Mouse (Mus musculus): Measurements from ENCODE around the gene Cnot10. TPM values are rescaled to one million over a fixed set of nuclear protein-coding genes. Genes with fewer than 3 reads are reported as not detected.
A peak's percentile ranks its signal among the peaks of the same experiment; 100 is the strongest.

Cnot10 gene
- total and polyA plus RNA-seq, 3 experiments, result 42.4 to 143 (median 46.9) TPM

- DNase-seq (ENCODE audit: low read depth, low spot score), result peak; percentile 55
- peak overlapping the region; percentile 86 for H3K9ac ChIP-seq (ENCODE audit: control insufficient read depth, low read depth, low read length, poor library complexity, severe bottlenecking)
These were observed 717 bp downstream of the Cnot10 start for GRCm38 (mm10) chr9:114639186-114639748.

DNA sequence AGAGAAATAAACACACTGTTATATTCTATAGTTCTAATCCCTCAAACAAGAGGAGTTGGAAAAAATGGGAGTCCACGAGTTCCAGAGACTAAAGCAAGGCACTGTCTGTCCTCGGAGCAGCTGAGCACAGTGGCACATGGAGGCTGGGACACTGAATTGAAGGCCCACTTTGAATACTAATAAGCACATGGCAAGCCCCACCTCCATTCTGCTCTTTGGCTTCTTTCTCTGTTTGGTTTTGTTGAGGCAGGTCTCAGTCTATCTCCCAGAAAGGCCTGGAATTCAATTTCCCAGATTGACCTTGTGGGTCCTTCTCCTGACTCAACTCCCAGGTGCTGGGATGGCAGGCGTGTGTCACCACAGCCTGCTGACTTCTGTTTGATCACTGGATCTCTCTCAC lies 3.2 kb downstream of the Cnot10 start:
- DNase-seq (ENCODE audit: low read depth, low spot score), result no peak
- Histone ChIP-seq H3K36me3 (ENCODE audit: control insufficient read depth in 1 of 2, insufficient read depth in 2 of 2, low read length in 2 of 2) (peaks cover 0 to 10% of the 10 kb centered on the region in 2 experiments; a peak in 2 of 4 replicates), H3K9ac (ENCODE audit: control insufficient read depth, low read depth, low read length, poor library complexity, severe bottlenecking) (no peak overlapping the region), H3K4me3 (ENCODE audit: control insufficient read depth in 1 of 2, insufficient read depth in 1 of 2, low read depth in 2 of 2, low read length in 2 of 2) (no peak overlapping the region), H3K27me3 (ENCODE audit: control insufficient read depth in 1 of 2, insufficient read depth in 2 of 2, low read length in 2 of 2) (no peaks in the 10 kb centered on the region), H3K27ac (ENCODE audit: control insufficient read depth, low read depth, low read length) (no peak overlapping the region), H3K79me2 (ENCODE audit: control insufficient read depth, insufficient read depth, low read length, poor library complexity) (peaks cover 41% of the 10 kb centered on the region), H3K9me3 (replicated peaks; ENCODE audit: insufficient read depth, low read length) (no peaks in the 10 kb centered on the region), H3K4me1 (ENCODE audit: control insufficient read depth in 1 of 2, insufficient read depth in 2 of 2, low read length in 2 of 2) (peaks cover 0 to 3% of the 10 kb centered on the region in 2 experiments; a peak in 1 of 4 replicates)
- no peak for TF ChIP-seq MAZ (IDR thresholded peaks at IDR 0.05; ENCODE audit: low read depth, low read length)
- TF ChIP-seq MAFK (IDR thresholded peaks at IDR 0.05; ENCODE audit: borderline replicate concordance, low read depth, low read length), result no peak
- no peak for TF ChIP-seq ZC3H11A (IDR thresholded peaks at IDR 0.05; ENCODE audit: low read depth, low read length)
- no peak for TF ChIP-seq SIN3A (IDR thresholded peaks at IDR 0.05; ENCODE audit: low read length)
- no peak for TF ChIP-seq TBP (IDR thresholded peaks at IDR 0.05; ENCODE audit: low read depth, low read length)
- no peak for TF ChIP-seq MAX (IDR thresholded peaks at IDR 0.05; ENCODE audit: low read length)
- TF ChIP-seq CHD1 (IDR thresholded peaks at IDR 0.05; ENCODE audit: low read depth, low read length), result no peak
- no peak for TF ChIP-seq HCFC1 (IDR thresholded peaks at IDR 0.05; ENCODE audit: low read depth, low read length)
- no peak for TF ChIP-seq GATA1 (IDR thresholded peaks at IDR 0.05; ENCODE audit: low read depth, low read length)

More at GRCm38 (mm10) chr9:114639186-114639748, 717 bp downstream of the Cnot10 start:
- peaks cover 0 to 3% of the 10 kb centered on the region in 2 experiments; a peak in 1 of 4 replicates for H3K4me1 ChIP-seq (ENCODE audit: control insufficient read depth in 1 of 2, insufficient read depth in 2 of 2, low read length in 2 of 2)
- peak overlapping the region; percentile 60 for H3K27ac ChIP-seq (ENCODE audit: control insufficient read depth, low read depth, low read length)
- TF ChIP-seq SMC3 (IDR thresholded peaks at IDR 0.05; ENCODE audit: low read depth, low read length) (no peak), MXI1 (IDR thresholded peaks at IDR 0.05; ENCODE audit: low read depth, low read length) (0 out of 2 replicates have a peak, but pooled peaks have one; percentile 0), USF1 (IDR thresholded peaks at IDR 0.05; ENCODE audit: low read depth, low read length) (no peak), GABPA (IDR thresholded peaks at IDR 0.05; ENCODE audit: low read depth, low read length) (no peak)
- no peaks in the 10 kb centered on the region for H3K27me3 ChIP-seq (ENCODE audit: control insufficient read depth in 1 of 2, insufficient read depth in 2 of 2, low read length in 2 of 2)
- H3K9me3 ChIP-seq (replicated peaks; ENCODE audit: insufficient read depth, low read length), result no peaks in the 10 kb centered on the region
- peak overlapping the region; percentile 62 to 88 for H3K4me3 ChIP-seq (ENCODE audit: control insufficient read depth in 1 of 2, insufficient read depth in 1 of 2, low read depth in 2 of 2, low read length in 2 of 2)
- H3K36me3 ChIP-seq (ENCODE audit: control insufficient read depth in 1 of 2, insufficient read depth in 2 of 2, low read length in 2 of 2), result peaks cover 0 to 10% of the 10 kb centered on the region in 2 experiments; a peak in 2 of 4 replicates
- peaks cover 40% of the 10 kb centered on the region for H3K79me2 ChIP-seq (ENCODE audit: control insufficient read depth, insufficient read depth, low read length, poor library complexity)

DNA sequence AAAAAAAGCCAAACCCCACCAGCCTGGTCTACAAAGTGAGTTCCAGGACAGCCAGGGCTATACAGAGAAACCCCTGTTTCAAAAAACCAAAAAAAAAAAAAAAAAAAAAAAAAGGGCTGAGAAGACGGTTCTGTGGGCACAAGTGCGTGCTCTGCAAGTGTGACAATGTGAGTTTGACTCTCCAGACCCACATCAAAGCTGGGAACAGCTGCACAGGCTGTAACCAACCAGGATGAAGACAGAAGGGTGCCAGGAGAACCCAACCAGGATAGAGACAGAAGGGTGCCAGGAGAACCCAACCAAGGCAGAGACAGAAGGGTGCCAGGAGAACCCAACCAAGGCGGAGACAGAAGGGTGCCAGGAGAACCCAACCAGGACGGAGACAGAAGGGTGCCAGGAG lies 3.8 kb downstream of the Cnot10 start:
- Histone ChIP-seq H3K9ac (ENCODE audit: control insufficient read depth, low read depth, low read length, poor library complexity, severe bottlenecking) (no peak overlapping the region), H3K4me3 (ENCODE audit: control insufficient read depth in 1 of 2, insufficient read depth in 1 of 2, low read depth in 2 of 2, low read length in 2 of 2) (no peak overlapping the region), H3K4me1 (ENCODE audit: control insufficient read depth in 1 of 2, insufficient read depth in 2 of 2, low read length in 2 of 2) (peaks cover 0 to 3% of the 10 kb centered on the region in 2 experiments; a peak in 1 of 4 replicates), H3K79me2 (ENCODE audit: control insufficient read depth, insufficient read depth, low read length, poor library complexity) (peaks cover 41% of the 10 kb centered on the region), H3K27ac (ENCODE audit: control insufficient read depth, low read depth, low read length) (no peak overlapping the region), H3K27me3 (ENCODE audit: control insufficient read depth in 1 of 2, insufficient read depth in 2 of 2, low read length in 2 of 2) (no peaks in the 10 kb centered on the region), H3K9me3 (replicated peaks; ENCODE audit: insufficient read depth, low read length) (no peaks in the 10 kb centered on the region), H3K36me3 (ENCODE audit: control insufficient read depth in 1 of 2, insufficient read depth in 2 of 2, low read length in 2 of 2) (peaks cover under 1 to 10% of the 10 kb centered on the region in 2 experiments; a peak in 3 of 4 replicates)
- no peak for TF ChIP-seq TCF12 (IDR thresholded peaks at IDR 0.05; ENCODE audit: low read depth, low read length)
- no peak for TF ChIP-seq MAFK (IDR thresholded peaks at IDR 0.05; ENCODE audit: borderline replicate concordance, low read depth, low read length)
- TF ChIP-seq ETS1 (IDR thresholded peaks at IDR 0.05; ENCODE audit: low read depth, low read length), result no peak
- TF ChIP-seq CHD1 (IDR thresholded peaks at IDR 0.05; ENCODE audit: low read depth, low read length), result no peak
- no peak for TF ChIP-seq MXI1 (IDR thresholded peaks at IDR 0.05; ENCODE audit: low read depth, low read length)
- TF ChIP-seq MYB (IDR thresholded peaks at IDR 0.05; ENCODE audit: low read depth, low read length), result no peak
- no peak for TF ChIP-seq MAX (IDR thresholded peaks at IDR 0.05; ENCODE audit: low read length)
- no peak for TF ChIP-seq ZKSCAN1 (IDR thresholded peaks at IDR 0.05; ENCODE audit: low read depth, low read length)
- TF ChIP-seq POLR2AphosphoS5 (IDR thresholded peaks at IDR 0.05; ENCODE audit: borderline replicate concordance, low read depth, low read length), result no peak
- no peak for TF ChIP-seq ZC3H11A (IDR thresholded peaks at IDR 0.05; ENCODE audit: low read depth, low read length)
- TF ChIP-seq NELFE (IDR thresholded peaks at IDR 0.05; ENCODE audit: low read depth, low read length), result no peak
- no peak for TF ChIP-seq HCFC1 (IDR thresholded peaks at IDR 0.05; ENCODE audit: low read depth, low read length)
- TF ChIP-seq ELF1 (IDR thresholded peaks at IDR 0.05; ENCODE audit: low read depth, low read length), result no peak
- no peak for TF ChIP-seq MAZ (IDR thresholded peaks at IDR 0.05; ENCODE audit: low read depth, low read length)
- TF ChIP-seq ZNF384 (IDR thresholded peaks at IDR 0.05; ENCODE audit: low read depth, low read length), result no peak
- TF ChIP-seq UBTF (IDR thresholded peaks at IDR 0.05; ENCODE audit: borderline replicate concordance, insufficient read depth, low read depth, low read length), result no peak
- no peak for TF ChIP-seq SMC3 (IDR thresholded peaks at IDR 0.05; ENCODE audit: low read depth, low read length)
- no peak for TF ChIP-seq BHLHE40 (IDR thresholded peaks at IDR 0.05; ENCODE audit: borderline replicate concordance, low read depth, low read length)
- DNase-seq (ENCODE audit: low read depth, low spot score), result no peak
